In the genomic region with DNA sequence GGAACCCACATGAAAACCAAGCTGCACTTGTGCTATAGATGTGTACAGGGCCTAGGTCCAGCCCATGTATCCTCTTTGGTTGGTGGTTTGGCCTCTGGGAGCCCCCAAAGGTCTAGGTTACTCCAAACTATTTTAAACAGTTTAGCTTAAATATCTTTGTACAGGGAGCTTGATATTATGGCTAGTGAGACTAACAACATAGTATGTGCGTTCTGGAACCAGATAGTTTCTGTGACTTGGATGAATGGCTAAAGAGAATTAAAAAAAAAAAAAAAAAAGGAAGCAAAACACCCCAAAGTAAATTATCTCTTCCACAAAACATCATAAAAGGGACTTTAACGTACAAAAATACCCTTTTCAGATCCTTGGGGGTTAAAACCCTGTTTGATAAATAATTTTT, we compare ENCODE assay signal across 19 mouse cellular contexts.
DNase-seq lines count a peak whose midpoint lies in the region; ATAC-seq and TF ChIP-seq lines count a peak whose summit lies in the region.
"Had no signal": no experiment of that assay in that cellular context is flagged by ENCODE, and none has a peak within 500 bp of the region (broad histone marks: within the 10 kb centered on the region; RNA-seq: fewer than 3 reads in every experiment).

No protein-coding gene starts in this region.

- no peak overlapping the region for H3K4me3 ChIP-seq in limb, embryonic 10.5 days

- no peaks in the 10 kb centered on the region for H3K9me3 ChIP-seq in limb, embryonic 10.5 days (replicated peaks)
- H3K9me3 ChIP-seq: G1E had no signal

- H3K27ac ChIP-seq in limb, embryonic 10.5 days = no peak overlapping the region

- no peak for TF ChIP-seq CTCF in Patski (IDR thresholded peaks at IDR 0.05)

- WGBS in limb, embryonic 10.5 days = 88% methylated on average over 2 of the region's 2 CpGs

- no peaks in the 10 kb centered on the region for H3K36me3 ChIP-seq in limb, embryonic 10.5 days
- H3K36me3 ChIP-seq: G1E had no signal

- CTCF ChIA-PET in Patski (lab: Charles Lee) = no interaction called here

- POLR2A ChIA-PET in Patski (lab: Charles Lee) = no interaction called here

- in situ Hi-C loops in Patski (cut with MboI; ENCODE audit: low pct_unique_long_range_greater_than_20kb) = no loop called here

- H3K4me1 ChIP-seq in limb, embryonic 10.5 days = peaks cover 19% of the 10 kb centered on the region

- DNase-seq in Patski (ENCODE audit: low read depth, low spot score) = peak; percentile 73
- DNase-seq in limb, embryonic 10.5 days (ENCODE audit: low spot score) = peak; percentile 3
- DNase-seq in adrenal gland, adult 2 months = no peak
- DNase-seq in gastrocnemius, adult 18-20 months (ENCODE audit: low spot score) = no peak
- DNase-seq: adrenal gland, adult 8-10 months; adrenal gland, postnatal 10 days; adrenal gland, postnatal 14 days; adrenal gland, postnatal 25 days; adrenal gland, postnatal 36 days; B cell, adult 2 months; cerebellum, adult 11 months; cerebellum, adult 11-12 months; cerebellum, adult 18-20 months; cerebellum, adult 2 months; cerebellum, adult 8-10 months had no signal

- H3K27me3 ChIP-seq in Patski = peaks cover 37% of the 10 kb centered on the region
- no peaks in the 10 kb centered on the region for H3K27me3 ChIP-seq in limb, embryonic 10.5 days (ENCODE audit: low read depth, poor library complexity, severe bottlenecking)
- H3K27me3 ChIP-seq: CH12.LX had no signal

- peak; percentile 78 for ATAC-seq in Patski
- ATAC-seq: activated CD4-positive, CD25-positive, alpha-beta regulatory T cell, adult 4 months; CD4-positive, CD25-positive, alpha-beta regulatory T cell, adult 4 months had no signal

Comparison
In these comparisons a context has a peak if more than half of its experiments do, and no peak if none do; other contexts are left out.
1. DNase-seq: peak in Patski (single experiment) and limb, embryonic 10.5 days (single experiment); none in adrenal gland, adult 2 months (single experiment) and gastrocnemius, adult 18-20 months (single experiment).